Mouse (Mus musculus): ENCODE measurements around the gene Ankrd13b. TPM values are rescaled to one million over a fixed set of nuclear protein-coding genes. Genes with fewer than 3 reads are reported as not detected.

Gene Ankrd13b
- polyA plus RNA-seq (2012; rRNA removed) = 36.9 and 37.0 TPM in 2 replicates

GRCm38 (mm10) chr11:77489591-77490235 lies at the start of gene Ankrd13b:
TSS of gene Ankrd13b (minus strand) at chr11:77489678.

DNA sequence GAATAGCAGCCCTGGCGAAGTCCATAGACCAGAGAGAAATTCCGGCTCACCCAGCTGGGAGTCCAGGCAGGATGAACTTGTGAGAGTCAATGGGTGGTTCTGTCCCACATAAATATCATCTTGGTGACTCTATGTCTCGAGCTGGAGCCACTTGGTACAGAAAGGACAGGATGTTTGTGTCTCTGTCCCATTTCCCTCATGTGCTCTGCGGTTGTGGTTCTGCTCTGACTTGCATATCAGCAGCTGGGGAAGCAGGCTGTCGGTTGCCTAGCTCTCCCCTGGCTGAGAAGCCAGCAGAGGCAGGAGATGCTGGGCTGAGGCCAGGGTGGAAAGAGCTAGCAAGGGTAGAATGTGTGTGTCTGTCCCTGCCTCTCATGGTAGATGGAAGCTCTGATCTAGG lies 29.6 kb upstream of the Ankrd13b start, which contains the start of gene Gm10392:
Gm10392 (minus strand) TSS at position 156 of the 400 bp plus-strand sequence.

DNA sequence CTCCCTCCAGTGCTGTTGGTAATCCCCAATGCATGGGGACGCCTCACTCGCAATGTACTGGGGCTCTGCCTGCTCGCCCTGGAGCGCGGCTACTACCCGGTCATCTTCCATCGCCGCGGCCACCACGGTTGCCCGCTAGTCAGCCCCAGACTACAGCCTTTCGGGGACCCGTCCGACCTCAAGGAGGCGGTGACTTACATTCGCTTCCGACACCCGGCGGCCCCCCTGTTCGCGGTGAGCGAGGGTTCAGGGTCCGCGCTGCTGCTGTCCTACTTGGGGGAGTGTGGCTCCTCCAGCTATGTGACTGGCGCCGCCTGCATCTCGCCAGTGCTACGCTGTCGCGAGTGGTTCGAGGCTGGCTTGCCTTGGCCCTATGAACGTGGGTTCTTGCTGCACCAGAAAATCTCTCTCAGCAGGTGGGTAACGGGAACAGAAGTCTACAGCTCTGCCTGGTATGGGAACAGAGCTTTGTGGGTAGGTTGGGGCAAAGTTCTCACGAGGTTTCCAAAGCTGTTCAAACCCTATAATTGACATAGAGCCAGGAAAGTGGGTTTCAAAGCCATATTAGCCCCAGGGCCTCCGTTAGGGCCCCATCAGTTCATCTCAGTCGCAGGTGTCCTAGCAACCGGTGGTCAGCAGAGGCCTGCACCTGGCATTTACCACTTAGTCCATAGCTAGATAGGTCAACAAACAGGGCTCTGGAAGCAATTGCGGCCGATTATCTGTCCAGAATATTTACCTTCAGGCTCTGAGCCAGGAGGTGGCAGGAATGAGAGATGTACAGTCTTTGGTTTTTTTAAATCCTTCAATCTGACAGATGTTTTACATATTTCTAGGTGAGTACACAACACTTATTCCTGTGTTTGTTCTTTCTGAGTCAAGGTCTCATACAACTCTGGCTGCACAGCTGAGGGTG lies 26.4 kb upstream of the Ankrd13b start, which contains the start of gene Trp53i13:
Trp53i13 (minus strand) TSS at position 344 of the 916 bp plus-strand sequence.

GRCm38 (mm10) chr11:77514832-77515636 lies 25.6 kb upstream of the Ankrd13b start, which contains the start of gene Abhd15:
TSS of gene Abhd15 (plus strand) at chr11:77515121.

GRCm38 (mm10) chr11:77493512-77494343 lies 4.2 kb upstream of the Ankrd13b start, which contains the start of gene Git1:
TSS of gene Git1 (plus strand) at chr11:77493562.

GRCm38 (mm10) chr11:77462283-77463100 lies 27.0 kb downstream of the Ankrd13b start, which contains the start of gene Coro6:
TSS of gene Coro6 (plus strand) at chr11:77462411.

Other genes starting within 250 kb of the Ankrd13b start
- gene Coro6, start 27.3 kb downstream of the Ankrd13b start, polyA plus RNA-seq (2012; rRNA removed) = 1.3 and 1.6 TPM in 2 replicates
- 84.9 and 92.0 TPM in 2 replicates for gene Git1, start 3.9 kb upstream of the Ankrd13b start, polyA plus RNA-seq (2012; rRNA removed)
- 2.2 and 2.5 TPM in 2 replicates for gene Abhd15, start 25.4 kb upstream of the Ankrd13b start, polyA plus RNA-seq (2012; rRNA removed)
- 24.3 and 28.4 TPM in 2 replicates for gene Trp53i13, start 26.3 kb upstream of the Ankrd13b start, polyA plus RNA-seq (2012; rRNA removed)
- gene Gm10392, start 29.5 kb upstream of the Ankrd13b start, polyA plus RNA-seq (2012; rRNA removed) = not detected in 2 replicates
- gene Taok1, start 118.1 kb upstream of the Ankrd13b start, polyA plus RNA-seq (2012; rRNA removed) = 2.3 and 2.4 TPM in 2 replicates
- 10.1 and 12.6 TPM in 2 replicates for gene Nufip2, start 196.5 kb upstream of the Ankrd13b start, polyA plus RNA-seq (2012; rRNA removed)
- gene Cryba1, start 235.6 kb upstream of the Ankrd13b start, polyA plus RNA-seq (2012; rRNA removed) = not detected in 2 replicates